Mouse (Mus musculus): Measurements from ENCODE around the gene 2310079G19Rik.

The 2310079G19Rik gene

DNA sequence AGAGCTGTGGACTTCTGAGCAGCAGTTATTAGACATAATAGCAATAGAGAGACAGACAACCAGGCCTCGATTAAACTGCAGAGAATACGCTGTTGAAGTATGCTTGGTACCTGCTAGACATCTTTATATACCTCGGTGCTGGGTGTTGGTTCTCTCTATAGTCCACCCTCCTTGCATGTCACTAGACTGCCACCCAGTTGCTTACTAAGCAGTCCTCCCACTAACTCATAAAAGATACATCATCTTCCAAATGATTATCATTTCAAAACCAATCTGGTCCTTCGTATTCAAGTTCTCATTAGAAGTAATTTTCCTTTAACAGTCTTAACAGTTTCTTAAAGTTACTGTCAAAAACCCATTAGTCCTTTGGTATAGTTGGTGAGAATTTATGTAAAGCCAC lies at the start of gene 2310079G19Rik:
Gene 2310079G19Rik, minus strand, starts transcription at position 101 of the 400 bp plus-strand sequence.
- in situ Hi-C loops (cut with MboI, MseI), result no loop called here

DNA sequence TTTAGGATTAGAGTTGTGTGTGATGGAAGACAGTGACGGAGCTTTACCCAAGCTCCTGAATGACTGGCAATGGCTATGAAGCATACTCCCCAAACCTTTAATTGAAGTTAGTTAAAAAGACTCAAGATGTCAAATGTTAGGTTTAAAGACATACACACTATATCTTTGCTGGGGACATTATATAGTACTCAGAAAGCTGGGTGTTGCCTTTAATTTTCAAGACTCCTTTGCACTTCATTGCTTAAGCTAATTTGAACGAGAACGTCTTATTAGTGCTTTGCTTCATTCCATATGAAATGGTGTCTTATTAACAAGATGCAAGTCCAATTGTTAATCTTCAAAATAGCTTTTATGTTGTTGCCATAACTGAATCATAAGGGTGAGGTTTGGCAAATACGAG lies 44.1 kb upstream of the 2310079G19Rik start, which contains the start of gene Krtap27-1:
Gene Krtap27-1, minus strand, starts transcription at position 101 of the 400 bp plus-strand sequence.
- in situ Hi-C loops (cut with MboI, MseI), result no loop called here

DNA sequence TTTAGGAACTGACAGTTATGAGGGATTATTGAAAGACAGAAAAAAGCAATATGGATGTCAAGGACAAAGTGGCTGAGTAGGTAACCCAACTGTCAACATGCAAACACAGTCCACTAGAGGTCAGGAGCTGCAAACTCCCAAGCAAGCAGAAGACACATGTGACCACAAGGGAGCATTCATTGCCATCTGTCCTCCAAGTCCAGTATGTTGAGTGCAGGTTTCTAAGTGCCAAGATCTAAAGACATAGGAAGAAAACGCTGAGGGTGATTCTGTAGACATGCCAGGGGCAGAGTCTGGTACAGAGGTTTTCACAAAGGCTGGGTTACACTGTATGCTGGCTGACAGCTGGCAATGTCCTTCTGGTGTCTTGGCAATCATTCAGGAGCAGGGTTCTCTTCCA lies 30.0 kb upstream of the 2310079G19Rik start:
- in situ Hi-C loops (cut with MboI, MseI), result no loop called here

DNA sequence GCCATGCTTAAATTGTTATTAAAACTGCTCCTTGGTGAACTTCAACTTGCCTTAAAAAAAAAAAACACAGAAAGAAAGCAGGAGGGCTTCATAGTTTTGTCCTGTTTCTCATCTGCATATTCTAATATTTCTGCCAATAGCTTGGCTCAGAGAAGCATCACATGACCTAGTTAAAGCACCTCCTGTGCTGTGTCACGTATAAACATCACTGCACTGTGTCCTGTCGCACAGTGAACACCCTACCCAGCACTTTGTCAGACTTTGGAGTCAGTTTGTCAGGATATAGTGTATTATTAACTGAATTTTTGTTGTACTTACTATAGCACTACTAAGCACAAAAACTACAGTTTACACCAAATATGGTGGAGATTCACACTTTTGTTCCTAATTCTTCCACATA lies 24.5 kb upstream of the 2310079G19Rik start:
- in situ Hi-C loops (cut with MboI, MseI), result no loop called here

DNA sequence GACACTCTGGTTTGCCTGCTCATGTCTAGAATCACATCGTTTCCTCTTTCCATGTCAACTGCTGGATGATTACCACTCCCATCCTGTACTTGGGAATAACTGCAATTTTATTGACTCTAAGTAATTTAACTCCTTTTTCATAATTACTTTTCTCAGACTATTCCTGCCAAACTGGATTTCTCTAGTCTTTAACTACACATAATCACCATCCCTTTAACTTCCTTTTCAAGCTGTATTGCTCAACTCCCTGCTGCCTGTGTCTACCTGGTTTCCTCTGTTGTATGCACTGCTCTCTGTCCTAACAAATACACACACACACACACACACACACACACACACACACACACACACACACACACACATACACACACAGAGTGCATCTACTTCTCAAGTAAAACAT lies 23.6 kb upstream of the 2310079G19Rik start:
- in situ Hi-C loops (cut with MboI, MseI), result no loop called here

GRCm38 (mm10) chr16:88647358-88647846 lies 19.9 kb upstream of the 2310079G19Rik start, which contains the start of gene Krtap26-1:
Krtap26-1 (minus strand) TSS chr16:88647796.
- in situ Hi-C loops (cut with MboI, MseI), result no loop called here

GRCm38 (mm10) chr16:88646366-88647111 lies 19.1 kb upstream of the 2310079G19Rik start:
- in situ Hi-C loops (cut with MboI, MseI), result no loop called here

DNA sequence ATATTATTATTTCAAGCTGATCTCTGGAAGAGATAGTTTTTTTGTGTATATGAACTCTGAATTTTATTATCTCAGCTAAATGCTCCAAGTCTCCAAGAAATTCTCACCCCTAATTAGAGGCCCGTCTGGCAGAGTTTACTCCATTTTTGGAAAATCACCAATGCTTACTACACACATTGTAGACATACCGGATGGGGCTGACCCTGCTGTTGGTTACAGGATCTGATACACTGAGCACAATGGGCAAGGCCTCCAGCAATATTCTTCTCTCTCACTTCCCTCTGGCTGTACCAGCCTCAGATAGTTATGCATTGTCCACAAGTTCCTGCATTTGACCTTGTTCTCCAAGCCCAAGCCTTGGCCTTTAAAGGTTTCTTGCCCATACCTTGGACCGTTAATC lies 12.6 kb upstream of the 2310079G19Rik start:
- in situ Hi-C loops (cut with MboI, MseI), result no loop called here

DNA sequence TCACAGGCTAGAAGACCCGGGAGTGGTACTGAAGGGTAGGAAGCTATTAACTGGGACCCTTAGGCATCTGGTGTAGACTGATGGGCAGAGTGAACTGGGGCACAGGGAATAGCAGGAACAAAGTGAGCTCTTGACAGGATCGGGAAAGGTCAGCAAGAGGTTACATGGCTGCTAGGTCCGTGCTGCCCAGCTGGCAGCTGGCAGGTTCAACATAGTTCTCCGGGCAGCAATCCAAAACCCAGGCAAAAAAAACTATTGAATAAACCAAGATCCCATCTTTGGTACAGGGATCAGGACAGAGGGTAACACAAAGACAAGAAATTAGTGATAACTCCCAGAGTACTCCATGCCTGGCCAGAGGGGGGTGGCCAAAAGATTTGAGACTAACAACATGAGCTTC lies 7.7 kb upstream of the 2310079G19Rik start:
- in situ Hi-C loops (cut with MboI, MseI), result no loop called here

GRCm38 (mm10) chr16:88631474-88631873 lies 4.0 kb upstream of the 2310079G19Rik start:
- in situ Hi-C loops (cut with MboI, MseI), result no loop called here

DNA sequence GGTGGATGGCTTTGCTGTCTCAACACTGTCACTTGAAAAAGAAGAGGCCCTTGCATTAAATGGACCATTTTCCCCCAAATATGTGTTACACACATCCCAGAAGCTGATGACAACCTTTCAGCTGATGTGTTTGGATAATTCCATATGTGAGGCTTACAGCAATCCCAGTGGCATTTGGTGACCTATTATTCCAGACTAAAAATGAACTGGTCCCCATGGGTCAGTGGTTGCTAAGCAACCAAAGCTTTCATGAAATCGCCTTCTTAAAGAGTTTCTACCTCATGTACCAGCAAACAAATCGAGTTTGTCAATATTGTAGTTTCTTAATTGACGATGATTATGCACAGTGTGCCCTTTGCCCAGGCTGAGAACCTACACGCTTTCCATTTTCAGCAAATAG lies 14.8 kb downstream of the 2310079G19Rik start:
- in situ Hi-C loops (cut with MboI, MseI), result no loop called here

- in situ Hi-C loops (cut with MboI, MseI), result no loop called here
Observed at GRCm38 (mm10) chr16:88611922-88612321, 15.5 kb downstream of the 2310079G19Rik start, which contains the start of gene Krtap24-1. Krtap24-1 (minus strand) TSS chr16:88612279.

DNA sequence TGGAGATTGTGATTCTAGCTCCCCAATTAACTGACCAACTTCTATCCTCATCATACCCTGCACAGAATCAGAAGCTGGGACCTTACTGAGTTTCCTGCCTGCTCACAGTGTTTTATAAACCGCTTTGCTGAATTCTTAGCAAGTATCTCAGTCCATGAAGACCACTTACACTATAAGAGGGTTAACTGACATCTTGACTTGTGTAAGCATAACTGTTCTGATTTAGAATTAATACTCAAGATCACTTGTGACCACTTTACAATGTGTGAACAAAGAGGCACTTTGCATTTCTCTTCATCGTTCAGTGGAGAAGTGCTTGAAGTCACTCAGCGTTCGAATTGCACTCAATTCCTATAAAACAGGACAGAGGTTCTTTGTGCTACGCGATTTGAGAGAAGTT lies 22.9 kb downstream of the 2310079G19Rik start:
- in situ Hi-C loops (cut with MboI, MseI), result no loop called here

GRCm38 (mm10) chr16:88602464-88602863 lies 25.0 kb downstream of the 2310079G19Rik start:
- in situ Hi-C loops (cut with MboI, MseI), result no loop called here

DNA sequence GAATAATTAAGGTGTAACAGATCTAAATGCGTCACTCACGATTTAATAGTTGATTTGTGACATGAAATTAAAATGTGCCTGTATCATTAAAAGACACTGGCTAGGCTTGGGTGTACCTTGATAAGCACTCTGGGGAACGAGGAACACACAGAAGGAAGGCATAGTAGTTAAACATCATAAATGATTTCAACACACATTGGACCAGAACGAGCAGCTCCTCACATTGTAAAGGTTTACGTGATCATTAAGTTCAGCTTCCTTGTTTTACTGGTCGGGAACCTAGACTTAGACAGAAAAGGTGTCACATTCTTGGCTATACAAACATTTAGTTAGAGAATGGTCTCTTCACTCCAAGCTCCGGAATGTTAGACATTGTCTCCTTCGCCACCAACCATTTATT lies 27.2 kb downstream of the 2310079G19Rik start:
- in situ Hi-C loops (cut with MboI, MseI), result no loop called here

DNA sequence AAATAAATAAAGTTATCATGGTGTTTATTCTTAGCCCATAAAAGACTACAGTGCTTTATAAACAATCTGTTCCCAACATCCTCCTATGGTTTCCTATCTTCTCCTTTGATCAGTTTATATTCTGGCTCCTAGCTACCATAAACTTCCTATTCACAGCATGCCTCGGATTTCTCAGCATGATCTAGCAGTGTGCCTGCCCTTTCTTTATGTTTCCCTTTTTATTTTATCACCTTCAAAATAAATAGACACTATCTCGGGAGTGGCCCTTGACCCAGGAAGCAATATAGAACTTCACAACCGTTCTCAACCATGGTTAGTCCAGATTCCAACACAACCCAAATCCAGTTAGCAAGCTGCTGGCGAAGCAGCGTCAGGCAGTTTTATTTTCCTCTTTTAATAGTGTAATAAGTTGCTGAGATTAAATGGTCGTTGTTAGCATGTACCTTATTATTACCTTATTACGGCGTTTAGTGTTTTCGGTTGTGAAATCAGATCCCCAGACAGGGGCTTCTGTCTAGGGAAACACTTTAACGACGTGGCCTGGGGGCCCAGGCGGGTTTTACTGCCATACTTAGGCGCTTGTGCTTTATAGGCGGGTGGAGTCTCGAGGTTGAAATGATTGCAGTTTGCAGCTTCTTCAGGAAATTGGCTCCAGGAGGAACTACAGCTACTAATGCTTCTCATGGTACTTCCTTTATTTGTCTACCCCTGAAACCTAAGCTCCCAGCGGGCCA lies 27.8 kb downstream of the 2310079G19Rik start:
- in situ Hi-C loops (cut with MboI, MseI), result no loop called here

GRCm38 (mm10) chr16:88592758-88593157 lies 34.7 kb downstream of the 2310079G19Rik start:
- in situ Hi-C loops (cut with MboI, MseI), result no loop called here

DNA sequence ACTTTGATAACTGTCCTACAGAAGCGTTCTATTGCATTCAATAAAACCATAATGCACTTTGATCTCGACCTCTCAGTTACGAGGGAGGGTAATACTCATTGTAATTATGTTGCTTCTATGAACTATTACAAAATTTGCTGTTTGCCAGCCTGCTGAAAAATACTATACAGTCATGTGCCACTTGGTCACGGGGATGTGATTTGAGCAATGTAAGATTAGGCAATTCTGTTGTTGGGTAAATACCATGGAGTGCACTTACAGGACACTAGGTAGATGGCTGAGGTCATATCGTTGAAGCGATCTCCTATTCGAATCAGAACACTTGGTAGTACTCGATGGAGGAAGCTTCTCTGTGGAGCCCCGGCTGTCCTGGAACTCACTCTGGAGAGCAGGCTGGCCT lies 44.1 kb downstream of the 2310079G19Rik start:
- in situ Hi-C loops (cut with MboI, MseI), result no loop called here

Data from T-helper 17 cell (primary cell).